Mouse (Mus musculus): ENCODE data around the gene Gm20388.

- TF ChIP-seq CHD2 (IDR thresholded peaks at IDR 0.05; ENCODE audit: low read depth, low read length) (no peak), ZC3H11A (IDR thresholded peaks at IDR 0.05; ENCODE audit: borderline replicate concordance, low read depth, low read length) (no peak), HCFC1 (IDR thresholded peaks at IDR 0.05; ENCODE audit: borderline replicate concordance, insufficient read depth, low read length) (no peak), MAFK (IDR thresholded peaks at IDR 0.05; ENCODE audit: insufficient read depth, low read depth, low read length) (no peak), ZNF384 (IDR thresholded peaks at IDR 0.05; ENCODE audit: low read depth, low read length) (no peak)
These were observed 1438.4 kb downstream of the Gm20388 start for GRCm38 (mm10) chr8:121348998-121349397.
